Mouse (Mus musculus) brain, embryonic 14.5 days (tissue): ENCODE measurements around the gene Il33. TPM values are rescaled to one million over a fixed set of nuclear protein-coding genes. Genes with fewer than 3 reads are reported as not detected.

Experiments used
- DNase-seq: peaks from one replicate; pipeline ENCODE4 v3.0.0-alpha.2; 2011; ENCODE audit warnings: low read depth
- CTCF ChIP-seq: fragments of 200-500 bp; IDR thresholded peaks from 2 replicates; pipeline ENCODE4 v1.5.1; 2012; ENCODE audit warnings: inconsistent platforms, mild to moderate bottlenecking, moderate library complexity, borderline replicate concordance; ENCODE audit not compliant: insufficient read depth, insufficient read length; ENCODE audit errors: extremely low read depth
- POLR2A ChIP-seq: fragments of 200-500 bp; IDR thresholded peaks from 2 replicates; pipeline ENCODE4 v1.6.1; 2012; ENCODE audit warnings: mild to moderate bottlenecking, inconsistent platforms, borderline replicate concordance; ENCODE audit not compliant: poor library complexity, insufficient read depth, insufficient read length, severe bottlenecking; ENCODE audit errors: extremely low read depth
- polyA plus RNA-seq: library from polyadenylated mRNA; depleted of rRNA; stranded (reverse); fragments of >200 nt; gene quantifications from 2 replicates; pipeline ENCODE4 v1.2.3, GENCODE M21; 2012

Il33 gene
- polyA plus RNA-seq, 1 experiment, result 0.79 TPM

- no peak for DNase-seq
- TF ChIP-seq CTCF, result no peak
- TF ChIP-seq POLR2A, result no peak
Measured at GRCm38 (mm10) chr19:29894381-29894780, 30.5 kb upstream of the Il33 start.

GRCm38 (mm10) chr19:29895047-29895446 lies 29.9 kb upstream of the Il33 start:
- DNase-seq, result peak; percentile 49
- TF ChIP-seq CTCF, result no peak
- TF ChIP-seq POLR2A, result no peak

GRCm38 (mm10) chr19:29900318-29900717 lies 24.6 kb upstream of the Il33 start:
- DNase-seq, result no peak
- no peak for TF ChIP-seq CTCF
- no peak for TF ChIP-seq POLR2A

- TF ChIP-seq CTCF (no peak), POLR2A (no peak)
- DNase-seq, result peak; percentile 5
Measured at GRCm38 (mm10) chr19:29902343-29903070, 22.4 kb upstream of the Il33 start.

- TF ChIP-seq CTCF, result no peak
- no peak for TF ChIP-seq POLR2A
- DNase-seq, result no peak
Measured at GRCm38 (mm10) chr19:29905896-29906295, 19.0 kb upstream of the Il33 start.

- no peak for DNase-seq
- TF ChIP-seq CTCF (no peak), POLR2A (no peak)
Measured at GRCm38 (mm10) chr19:29909166-29909565, 15.7 kb upstream of the Il33 start.

GRCm38 (mm10) chr19:29911919-29912318 lies 13.0 kb upstream of the Il33 start:
- TF ChIP-seq CTCF (no peak), POLR2A (no peak)
- DNase-seq, result no peak

- TF ChIP-seq POLR2A (no peak), CTCF (no peak)
- DNase-seq, result no peak
Measured at GRCm38 (mm10) chr19:29917421-29917820, 7.5 kb upstream of the Il33 start.

- no peak for DNase-seq
- TF ChIP-seq CTCF (no peak), POLR2A (no peak)
Measured at GRCm38 (mm10) chr19:29926101-29926755, 1.3 kb downstream of the Il33 start.

GRCm38 (mm10) chr19:29930296-29930695 lies 5.4 kb downstream of the Il33 start:
- TF ChIP-seq POLR2A (no peak), CTCF (no peak)
- DNase-seq, result no peak

- TF ChIP-seq POLR2A, result no peak
- DNase-seq, result no peak
Measured at GRCm38 (mm10) chr19:29937445-29937844, 12.5 kb downstream of the Il33 start.

- TF ChIP-seq POLR2A (no peak), CTCF (no peak)
- DNase-seq, result no peak
Measured at GRCm38 (mm10) chr19:29940239-29940638, 15.3 kb downstream of the Il33 start.
